Mouse (Mus musculus) brown adipose tissue, adult 24 weeks (tissue): ENCODE results near the gene Brpf1. TPM values are rescaled to one million over a fixed set of nuclear protein-coding genes. Genes with fewer than 3 reads are reported as not detected.
A peak's percentile ranks its signal among the peaks of the same experiment; 100 is the strongest.
"Not testable (repeated sequence)": the region's sequence is repeated elsewhere in the genome, so short reads cannot be mapped to it uniquely, and the experiment has no call there.

Experiments
- H3K27ac ChIP-seq: fragments of 200-500 bp; replicated peaks from 2 replicates; pipeline ENCODE4 v1.5.1; 2012; ENCODE audit warnings: low read depth, mild to moderate bottlenecking, low read length
- H3K4me1 ChIP-seq: fragments of 200-500 bp; 2 replicates; pipeline ENCODE4 v1.6.1; 2012; ENCODE audit warnings: low read length, mixed read lengths; ENCODE audit not compliant: control insufficient read depth, insufficient read depth, insufficient read length
- H3K4me3 ChIP-seq: fragments of 200-500 bp; 2 replicates; pipeline ENCODE4 v1.5.1; 2012; ENCODE audit warnings: low read depth, mild to moderate bottlenecking, low read length, moderate library complexity; ENCODE audit not compliant: insufficient read depth
- polyA plus RNA-seq: library from polyadenylated mRNA; stranded (reverse); fragments of >200 nt; gene quantifications from 2 replicates; pipeline ENCODE4 v1.2.4, GENCODE M21; 2012; ENCODE audit not compliant: missing spikeins, insufficient read depth, insufficient read length

The Brpf1 gene
- polyA plus RNA-seq, 1 experiment: 12.6 TPM

- not testable (repeated sequence) for H3K4me3 ChIP-seq, H3K4me1 ChIP-seq, H3K27ac ChIP-seq
Observed at GRCm38 (mm10) chr6:113332734-113333133, 25.8 kb downstream of the Brpf1 start.

DNA sequence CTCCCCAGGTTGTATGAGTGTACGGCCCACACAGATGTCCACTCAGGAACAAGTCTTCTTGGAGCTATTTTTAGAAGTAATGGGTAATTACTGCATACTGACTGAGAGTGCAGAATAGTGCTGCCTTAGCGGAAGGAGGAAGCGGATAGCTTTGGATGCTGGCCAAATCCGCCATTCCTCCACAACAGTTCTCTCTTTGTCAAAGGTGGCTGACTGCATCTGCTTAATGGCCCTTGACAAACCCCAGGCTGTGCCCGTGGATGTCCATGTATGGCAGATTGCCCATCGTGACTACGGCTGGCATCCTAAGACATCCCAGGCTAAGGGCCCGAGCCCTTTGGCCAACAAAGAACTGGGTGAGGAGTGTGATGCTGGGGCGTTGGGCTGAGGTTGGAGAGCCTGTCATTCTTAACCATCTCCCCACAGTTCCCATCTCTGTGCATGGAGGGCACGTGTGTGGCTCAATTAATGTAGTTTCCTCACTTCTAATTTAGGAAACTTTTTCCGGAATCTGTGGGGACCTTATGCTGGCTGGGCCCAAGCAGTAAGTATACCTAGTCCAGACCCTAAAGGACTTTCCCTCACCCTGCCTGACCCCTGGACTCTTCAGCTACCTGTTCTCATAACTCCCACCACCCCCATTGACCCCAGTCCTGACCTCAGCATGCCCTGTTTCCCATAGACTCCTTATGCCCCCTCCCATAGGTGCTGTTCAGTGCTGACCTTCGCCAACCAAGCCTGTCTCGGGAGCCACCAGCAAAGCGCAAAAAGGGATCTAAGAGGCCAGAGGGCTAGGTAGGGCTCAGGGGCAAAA, 26.4 kb downstream of the Brpf1 start:
- Histone ChIP-seq H3K27ac (0 out of 2 replicates have a peak overlapping the region, but pooled peaks have one; percentile 24), H3K4me3 (no peak overlapping the region), H3K4me1 (0 out of 2 replicates have a peak, but pooled peaks cover 2% of the 10 kb centered on the region)

- Histone ChIP-seq H3K4me1 (0 out of 2 replicates have a peak, but pooled peaks cover 2% of the 10 kb centered on the region), H3K4me3 (no peak overlapping the region), H3K27ac (no peak overlapping the region)
Observed at GRCm38 (mm10) chr6:113334216-113334615, 27.3 kb downstream of the Brpf1 start.

DNA sequence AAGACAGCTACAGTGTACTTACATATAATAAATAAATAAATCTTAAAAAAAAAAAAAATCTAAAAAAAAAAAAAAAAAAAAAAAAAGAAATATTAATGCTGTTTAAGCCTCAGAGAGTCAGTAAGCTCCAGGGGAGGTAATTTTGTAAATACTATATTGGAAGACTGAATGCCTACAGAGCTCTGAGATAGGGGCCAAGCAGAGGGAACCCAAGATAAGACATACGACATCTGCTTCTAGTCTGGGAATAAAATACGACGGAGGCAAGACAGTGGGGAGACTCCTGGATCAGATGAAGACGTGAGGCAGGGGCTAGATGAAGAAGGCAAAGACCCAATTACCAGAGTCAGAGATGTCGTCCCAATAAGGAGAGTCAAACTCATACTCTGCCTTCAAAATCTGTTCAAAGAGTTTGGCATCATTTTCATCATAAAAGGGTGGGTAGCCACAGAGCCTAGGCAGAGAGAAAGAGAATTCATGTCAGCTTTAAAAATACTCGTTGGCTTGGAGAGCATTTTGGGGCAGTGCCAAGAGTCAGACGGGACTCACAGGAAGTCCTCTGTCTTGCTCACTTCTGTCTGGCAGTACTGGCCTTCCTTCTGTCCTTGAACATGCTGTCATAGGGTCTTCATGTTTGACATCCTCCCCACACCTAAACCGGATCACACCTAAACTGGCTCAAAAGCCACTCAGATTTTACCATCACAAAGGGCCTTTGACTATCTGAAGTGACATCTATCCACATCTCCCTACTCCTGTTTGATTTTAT, 30.1 kb downstream of the Brpf1 start:
- Histone ChIP-seq H3K27ac (no peak overlapping the region), H3K4me1 (0 out of 2 replicates have a peak, but pooled peaks cover 2% of the 10 kb centered on the region), H3K4me3 (no peak overlapping the region)

DNA sequence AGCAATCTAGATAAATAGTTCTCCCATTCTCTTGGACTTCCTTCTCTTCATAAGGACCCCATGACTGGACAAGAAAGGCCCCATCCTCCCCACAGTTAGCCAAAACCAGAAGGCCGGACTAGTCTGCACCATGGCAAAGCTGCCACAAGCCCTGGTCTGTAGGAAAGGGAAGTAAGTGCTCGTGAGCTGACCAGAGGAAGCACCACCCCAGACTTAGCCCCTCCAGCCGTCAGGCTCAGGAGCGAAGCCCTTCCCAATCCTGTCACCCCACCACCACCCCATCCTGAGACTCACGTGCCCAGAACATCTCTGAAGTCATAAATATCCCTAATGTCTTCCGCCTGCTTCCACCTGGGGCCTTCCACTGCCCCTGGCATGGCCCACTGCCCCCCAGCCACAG, 34.6 kb downstream of the Brpf1 start:
- no peak overlapping the region; the same call in 1 of the 2 replicates for H3K27ac ChIP-seq
- peak overlapping the region; percentile 12; the same call in 1 of the 2 replicates for H3K4me3 ChIP-seq
- H3K4me1 ChIP-seq: peaks cover 12% of the 10 kb centered on the region

GRCm38 (mm10) chr6:113342297-113342696, 35.4 kb downstream of the Brpf1 start:
- peak overlapping the region; percentile 77 for H3K4me3 ChIP-seq
- H3K27ac ChIP-seq: peak overlapping the region; percentile 9; the same call in 1 of the 2 replicates
- H3K4me1 ChIP-seq: peaks cover 12% of the 10 kb centered on the region

- Histone ChIP-seq H3K27ac (peak within 1 kb of the TSS; percentile 81), H3K4me1 (peaks cover 12% of the 10 kb centered on the region), H3K4me3 (peak within 1 kb of the TSS; percentile 77)
Observed at GRCm38 (mm10) chr6:113343177-113344092, 36.5 kb downstream of the Brpf1 start, which contains the start of gene Camk1. Gene Camk1 (minus strand): TSS chr6:113343984.

- Histone ChIP-seq H3K27ac (peak overlapping the region; percentile 81), H3K4me3 (peak overlapping the region; percentile 77; the same call in 1 of the 2 replicates)
Observed at GRCm38 (mm10) chr6:113344321-113344720, 37.4 kb downstream of the Brpf1 start.

DNA sequence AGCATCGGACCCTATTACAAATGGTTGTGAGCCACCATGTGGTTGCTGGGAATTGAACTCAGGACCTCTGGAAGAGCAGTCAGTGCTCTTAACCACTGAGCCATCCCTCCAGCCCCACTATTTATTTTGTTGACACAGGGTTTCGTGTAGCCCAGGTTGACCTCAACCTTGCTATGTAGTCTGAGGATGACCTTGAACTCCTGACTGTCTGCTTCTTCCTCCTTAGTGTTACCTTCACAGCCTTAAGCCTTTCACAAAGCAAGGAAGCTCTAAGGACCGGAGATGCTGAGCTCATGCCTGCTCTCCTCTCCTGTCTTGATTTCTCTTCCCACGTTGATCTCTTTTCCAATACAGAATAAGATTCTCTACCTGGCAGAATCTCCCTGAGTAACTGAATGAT, 40.0 kb downstream of the Brpf1 start:
- Histone ChIP-seq H3K4me3 (no peak overlapping the region), H3K4me1 (peaks cover 12% of the 10 kb centered on the region), H3K27ac (no peak overlapping the region)

More at GRCm38 (mm10) chr6:113344321-113344720, 37.4 kb downstream of the Brpf1 start:
- H3K4me1 ChIP-seq: peaks cover 12% of the 10 kb centered on the region

DNA sequence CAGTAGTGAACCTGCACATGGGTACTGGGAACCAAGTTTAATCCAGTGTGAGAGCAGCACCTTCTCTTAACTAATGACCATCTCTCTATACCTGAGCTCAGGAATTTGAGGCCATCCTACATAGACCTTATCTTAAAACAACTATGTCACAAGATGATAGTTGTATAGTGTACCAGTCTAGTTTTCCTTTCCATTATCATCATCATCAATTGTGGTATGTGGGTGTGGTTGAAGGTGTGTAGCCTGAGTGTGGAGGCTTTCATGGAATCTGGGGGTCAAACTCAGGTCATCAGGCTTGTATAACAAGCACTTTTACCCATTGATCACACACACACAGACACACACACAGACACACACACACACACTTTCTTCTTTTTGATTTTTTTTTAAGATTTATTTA, 43.6 kb downstream of the Brpf1 start:
- H3K4me1 ChIP-seq: peaks cover 4% of the 10 kb centered on the region; the same call in 1 of the 2 replicates
- no peak overlapping the region for H3K27ac ChIP-seq
- H3K4me3 ChIP-seq: no peak overlapping the region

DNA sequence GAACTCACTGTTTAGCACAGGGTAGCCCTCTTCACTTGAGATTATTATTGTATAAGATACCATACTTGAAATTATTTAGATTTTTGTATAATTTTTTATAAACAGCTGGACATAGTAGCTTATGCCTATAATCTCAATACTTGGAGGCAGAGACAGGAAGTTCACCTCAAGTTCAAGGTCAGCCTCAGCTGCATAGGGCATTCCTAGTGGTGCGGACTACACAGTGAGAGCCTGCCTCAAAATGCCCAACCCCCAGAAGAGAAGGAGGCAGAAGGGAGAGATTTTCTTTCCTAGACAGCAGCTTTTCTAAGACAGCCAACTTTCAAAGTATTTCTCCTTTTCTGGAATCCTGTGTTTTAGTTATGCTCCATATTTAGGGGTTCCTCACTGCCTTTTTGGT, 44.2 kb downstream of the Brpf1 start:
- no peak overlapping the region for H3K4me3 ChIP-seq
- no peak overlapping the region for H3K27ac ChIP-seq
- peaks cover 4% of the 10 kb centered on the region; the same call in 1 of the 2 replicates for H3K4me1 ChIP-seq

DNA sequence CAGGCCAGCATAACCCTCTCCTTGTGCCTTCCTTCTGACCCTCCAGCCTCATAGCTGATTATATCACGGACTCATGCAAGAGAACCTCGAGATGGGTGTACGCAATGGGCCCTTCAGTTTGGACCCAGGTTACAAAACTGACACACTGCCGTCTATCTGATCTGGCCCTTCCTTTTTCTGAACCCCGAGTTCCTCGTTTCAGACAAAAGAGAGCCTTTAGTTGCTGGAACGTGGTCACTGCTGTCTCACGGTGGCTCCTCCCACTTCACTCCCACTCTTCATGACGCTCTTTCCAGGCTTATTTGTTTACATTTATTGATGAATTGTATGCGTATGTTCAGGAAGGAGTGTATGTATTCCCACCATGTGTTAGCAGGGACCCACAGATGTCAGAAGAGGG, 44.7 kb downstream of the Brpf1 start:
- no peak overlapping the region for H3K4me3 ChIP-seq
- no peak overlapping the region for H3K27ac ChIP-seq
- peaks cover 4% of the 10 kb centered on the region; the same call in 1 of the 2 replicates for H3K4me1 ChIP-seq

DNA sequence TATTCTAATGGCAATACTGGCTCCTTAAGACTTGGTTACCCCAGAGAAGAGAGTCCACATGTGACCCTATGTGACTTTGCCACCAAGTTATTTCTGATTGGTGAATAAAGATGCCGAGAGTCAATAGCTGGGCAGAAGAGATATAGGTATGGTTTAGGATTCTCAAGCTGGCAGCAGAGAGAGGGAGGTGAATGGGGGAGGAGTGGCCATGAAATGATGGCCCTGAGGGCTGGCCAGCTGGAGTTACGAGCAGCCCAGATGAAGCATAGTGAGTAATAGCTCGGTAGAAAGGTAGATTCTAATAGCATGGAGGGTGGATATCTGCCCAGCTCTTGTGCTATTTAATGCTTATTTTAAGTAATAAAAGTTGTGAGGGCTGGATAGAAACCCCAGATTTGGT, 45.9 kb downstream of the Brpf1 start:
- Histone ChIP-seq H3K4me1 (peaks cover 4% of the 10 kb centered on the region; the same call in 1 of the 2 replicates), H3K27ac (no peak overlapping the region), H3K4me3 (no peak overlapping the region)

DNA sequence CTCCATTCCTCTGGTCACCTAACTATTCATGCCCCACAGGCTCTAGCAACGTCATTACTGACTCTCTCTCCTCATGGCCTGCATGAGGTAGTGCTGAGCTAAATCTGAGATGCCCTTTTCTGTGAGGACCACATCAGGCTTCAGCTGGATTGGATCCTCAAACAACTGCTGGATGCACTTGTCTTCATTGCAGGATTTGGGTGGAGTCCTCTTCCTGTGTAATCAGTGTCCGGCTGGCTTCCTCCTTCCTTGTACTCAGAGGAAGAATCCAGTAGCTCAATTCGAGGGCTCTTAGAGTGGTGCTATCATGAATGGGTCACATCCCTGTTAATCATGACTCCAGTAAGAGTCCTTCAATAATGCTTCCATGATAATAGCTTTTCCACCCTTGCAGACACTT, 46.8 kb downstream of the Brpf1 start:
- Histone ChIP-seq H3K4me3 (no peak overlapping the region), H3K4me1 (peaks cover 4% of the 10 kb centered on the region; the same call in 1 of the 2 replicates), H3K27ac (peak overlapping the region; percentile 26; the same call in 1 of the 2 replicates)
